Mouse (Mus musculus): ENCODE data around the gene Rbbp8nl. TPM values are rescaled to one million over a fixed set of nuclear protein-coding genes. Genes with fewer than 3 reads are reported as not detected.

The Rbbp8nl gene
- polyA plus RNA-seq, 1 experiment = not detected

DNA sequence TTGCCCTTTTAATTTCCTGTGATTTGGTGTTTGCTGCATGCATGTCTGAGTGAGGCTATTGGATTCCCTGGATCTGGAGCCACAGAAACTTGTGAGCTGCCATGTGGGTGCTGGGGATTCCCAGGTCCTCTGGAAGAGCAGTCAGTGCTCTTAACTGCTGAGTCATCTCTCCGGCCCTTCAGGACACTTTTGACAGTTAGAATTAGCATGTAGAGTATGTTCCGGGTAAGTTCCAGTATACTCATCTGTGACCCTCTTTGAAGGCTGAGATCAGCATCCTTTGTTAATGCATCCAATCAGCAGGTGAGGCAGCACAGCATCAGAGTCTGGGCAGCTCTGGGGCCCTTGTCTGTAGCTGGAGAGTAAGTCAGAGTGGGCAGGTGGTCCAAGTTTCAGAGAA, 10.6 kb upstream of the Rbbp8nl start:
- Histone ChIP-seq H3K36me3 (ENCODE audit: control insufficient read depth, insufficient read depth) (no peaks in the 10 kb centered on the region), H3ac (ENCODE audit: control insufficient read depth, insufficient read length, low read depth) (no peak overlapping the region), H3K4me3 (ENCODE audit: insufficient read depth, poor library complexity, severe bottlenecking) (no peak overlapping the region), H3K79me3 (ENCODE audit: low read depth) (no peaks in the 10 kb centered on the region), H3K27me3 (ENCODE audit: control insufficient read depth, insufficient read depth, insufficient read length) (peaks cover 17% of the 10 kb centered on the region), H3K79me2 (ENCODE audit: control insufficient read depth, insufficient read depth) (no peaks in the 10 kb centered on the region)
- TF ChIP-seq CTCF (IDR thresholded peaks at IDR 0.05; ENCODE audit: control insufficient read depth, insufficient read depth, insufficient read length) (no peak), USF1 (IDR thresholded peaks at IDR 0.05; ENCODE audit: low read depth) (no peak), CEBPB (IDR thresholded peaks at IDR 0.05; ENCODE audit: low read depth) (no peak), MAX (IDR thresholded peaks at IDR 0.05) (no peak), FOSL1 (IDR thresholded peaks at IDR 0.05; ENCODE audit: insufficient read depth, low read length, poor library complexity, severe bottlenecking) (no peak), MYOD1 (IDR thresholded peaks at IDR 0.05; ENCODE audit: control insufficient read depth, insufficient read length, low read depth) (no peak), MYOG (IDR thresholded peaks at IDR 0.05; ENCODE audit: control insufficient read depth, extremely low read depth, insufficient read length) (no peak)

DNA sequence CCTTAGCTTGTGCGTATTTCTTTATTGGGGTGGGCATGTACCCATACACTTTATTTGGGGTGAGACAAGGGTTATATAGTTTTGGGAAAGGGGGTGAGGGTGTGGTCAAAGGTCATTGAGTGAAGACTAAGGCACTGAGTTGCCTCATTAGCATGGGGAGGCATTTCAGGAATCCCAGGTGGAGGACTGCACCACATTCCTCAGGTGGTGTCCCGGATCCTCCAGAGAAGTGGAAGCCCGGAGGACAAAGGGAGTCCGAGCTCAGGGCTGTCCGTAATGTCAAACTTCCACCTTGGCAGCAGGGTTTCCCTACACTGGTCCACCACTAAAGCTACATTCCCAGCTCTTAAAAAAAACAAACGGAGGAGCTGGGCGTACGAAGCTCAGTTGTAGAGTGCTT, 3.2 kb upstream of the Rbbp8nl start:
- Histone ChIP-seq H3K36me3 (ENCODE audit: control insufficient read depth, insufficient read depth) (no peaks in the 10 kb centered on the region), H3K4me3 (ENCODE audit: insufficient read depth, poor library complexity, severe bottlenecking) (no peak overlapping the region), H3K79me2 (ENCODE audit: control insufficient read depth, insufficient read depth) (no peaks in the 10 kb centered on the region), H3ac (ENCODE audit: control insufficient read depth, insufficient read length, low read depth) (no peak overlapping the region), H3K27me3 (ENCODE audit: control insufficient read depth, insufficient read depth, insufficient read length) (peaks cover 55% of the 10 kb centered on the region), H3K79me3 (ENCODE audit: low read depth) (no peaks in the 10 kb centered on the region)
- TF ChIP-seq CEBPB (IDR thresholded peaks at IDR 0.05; ENCODE audit: low read depth) = no peak
- TF ChIP-seq MYOD1 (IDR thresholded peaks at IDR 0.05; ENCODE audit: control insufficient read depth, insufficient read length, low read depth) = no peak
- no peak for TF ChIP-seq FOSL1 (IDR thresholded peaks at IDR 0.05; ENCODE audit: insufficient read depth, low read length, poor library complexity, severe bottlenecking)
- no peak for TF ChIP-seq CTCF (IDR thresholded peaks at IDR 0.05; ENCODE audit: control insufficient read depth, insufficient read depth, insufficient read length)
- TF ChIP-seq MYOG (IDR thresholded peaks at IDR 0.05; ENCODE audit: control insufficient read depth, extremely low read depth, insufficient read length) = no peak
- no peak for TF ChIP-seq MAX (IDR thresholded peaks at IDR 0.05)
- no peak for TF ChIP-seq USF1 (IDR thresholded peaks at IDR 0.05; ENCODE audit: low read depth)

DNA sequence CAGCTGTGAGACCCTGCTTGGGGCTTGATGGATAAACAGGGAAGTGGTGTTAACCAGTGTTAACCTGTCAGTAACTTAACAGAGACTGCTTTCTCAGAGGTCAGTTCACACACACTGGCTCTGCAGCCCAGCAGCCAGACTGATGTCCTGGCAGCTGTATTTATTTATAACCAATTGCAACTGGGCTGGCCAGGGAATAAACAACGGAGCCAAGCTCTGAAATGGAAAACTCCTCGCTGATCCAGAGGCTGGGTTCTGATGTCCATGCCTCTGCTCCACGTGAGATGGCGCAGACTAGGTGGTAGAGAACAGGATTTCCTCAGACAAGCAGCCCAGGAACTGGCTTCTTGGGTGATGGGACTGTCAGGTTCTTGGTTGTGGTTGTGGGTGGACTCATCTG, 2.3 kb upstream of the Rbbp8nl start:
- TF ChIP-seq USF1 (IDR thresholded peaks at IDR 0.05; ENCODE audit: low read depth) (no peak), MAX (IDR thresholded peaks at IDR 0.05) (no peak), FOSL1 (IDR thresholded peaks at IDR 0.05; ENCODE audit: insufficient read depth, low read length, poor library complexity, severe bottlenecking) (no peak), CTCF (IDR thresholded peaks at IDR 0.05; ENCODE audit: control insufficient read depth, insufficient read depth, insufficient read length) (no peak), CEBPB (IDR thresholded peaks at IDR 0.05; ENCODE audit: low read depth) (no peak), MYOG (IDR thresholded peaks at IDR 0.05; ENCODE audit: control insufficient read depth, extremely low read depth, insufficient read length) (no peak), MYOD1 (IDR thresholded peaks at IDR 0.05; ENCODE audit: control insufficient read depth, insufficient read length, low read depth) (no peak)
- H3K79me2 ChIP-seq (ENCODE audit: control insufficient read depth, insufficient read depth) = no peaks in the 10 kb centered on the region
- no peak overlapping the region for H3K4me3 ChIP-seq (ENCODE audit: insufficient read depth, poor library complexity, severe bottlenecking)
- peaks cover 61% of the 10 kb centered on the region for H3K27me3 ChIP-seq (ENCODE audit: control insufficient read depth, insufficient read depth, insufficient read length)
- no peaks in the 10 kb centered on the region for H3K36me3 ChIP-seq (ENCODE audit: control insufficient read depth, insufficient read depth)
- no peaks in the 10 kb centered on the region for H3K79me3 ChIP-seq (ENCODE audit: low read depth)
- no peak overlapping the region for H3ac ChIP-seq (ENCODE audit: control insufficient read depth, insufficient read length, low read depth)

DNA sequence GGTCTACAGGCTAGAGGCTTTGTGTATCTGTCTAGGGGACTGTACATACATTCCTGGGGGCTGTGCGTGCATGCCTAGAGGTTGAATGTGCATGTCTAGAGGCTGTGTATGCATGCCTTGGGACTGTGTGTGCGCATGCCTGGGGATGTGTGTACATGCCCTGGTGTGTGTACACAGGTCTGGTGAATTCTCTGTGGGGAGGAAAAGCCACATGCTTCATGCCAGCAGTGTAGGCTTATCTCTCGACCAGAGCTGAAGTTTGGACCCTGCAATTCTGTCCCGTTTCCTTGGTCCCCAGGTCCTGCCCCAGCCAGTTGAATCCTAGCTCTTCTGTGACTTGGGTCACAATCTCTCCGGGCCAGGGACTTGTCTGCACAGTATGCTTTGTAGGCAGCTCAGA, 1.9 kb upstream of the Rbbp8nl start:
- Histone ChIP-seq H3K4me3 (ENCODE audit: insufficient read depth, poor library complexity, severe bottlenecking) (no peak overlapping the region), H3ac (ENCODE audit: control insufficient read depth, insufficient read length, low read depth) (no peak overlapping the region), H3K36me3 (ENCODE audit: control insufficient read depth, insufficient read depth) (no peaks in the 10 kb centered on the region), H3K79me2 (ENCODE audit: control insufficient read depth, insufficient read depth) (no peaks in the 10 kb centered on the region), H3K79me3 (ENCODE audit: low read depth) (no peaks in the 10 kb centered on the region), H3K27me3 (ENCODE audit: control insufficient read depth, insufficient read depth, insufficient read length) (peaks cover 66% of the 10 kb centered on the region)
- TF ChIP-seq MYOD1 (IDR thresholded peaks at IDR 0.05; ENCODE audit: control insufficient read depth, insufficient read length, low read depth) = no peak
- no peak for TF ChIP-seq USF1 (IDR thresholded peaks at IDR 0.05; ENCODE audit: low read depth)
- TF ChIP-seq CEBPB (IDR thresholded peaks at IDR 0.05; ENCODE audit: low read depth) = no peak
- TF ChIP-seq FOSL1 (IDR thresholded peaks at IDR 0.05; ENCODE audit: insufficient read depth, low read length, poor library complexity, severe bottlenecking) = no peak

DNA sequence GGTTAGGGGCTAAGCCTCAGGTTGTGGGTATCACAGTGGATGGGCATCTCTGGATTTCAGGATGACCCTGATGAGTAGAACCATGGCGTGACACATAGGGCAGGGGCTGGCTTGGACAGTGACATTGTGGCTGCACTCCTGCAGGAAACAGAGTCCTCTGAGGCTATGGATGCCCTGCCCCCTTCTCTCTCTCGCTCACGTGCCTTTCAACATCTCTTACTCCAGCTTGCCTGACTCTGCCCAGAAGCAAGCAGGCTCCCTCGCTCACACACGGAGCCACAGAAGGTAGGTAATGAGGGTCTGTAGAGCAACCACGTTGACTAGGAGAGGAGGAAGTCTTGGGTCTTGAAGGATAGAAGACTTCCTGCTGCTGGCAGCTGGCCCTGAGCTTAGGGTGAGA, 824 bp upstream of the Rbbp8nl start:
- Histone ChIP-seq H3K4me3 (ENCODE audit: insufficient read depth, poor library complexity, severe bottlenecking) (no peak overlapping the region), H3K79me3 (ENCODE audit: low read depth) (no peaks in the 10 kb centered on the region), H3ac (ENCODE audit: control insufficient read depth, insufficient read length, low read depth) (no peak overlapping the region), H3K27me3 (ENCODE audit: control insufficient read depth, insufficient read depth, insufficient read length) (peaks cover 77% of the 10 kb centered on the region), H3K79me2 (ENCODE audit: control insufficient read depth, insufficient read depth) (no peaks in the 10 kb centered on the region), H3K36me3 (ENCODE audit: control insufficient read depth, insufficient read depth) (no peaks in the 10 kb centered on the region)
- TF ChIP-seq FOSL1 (IDR thresholded peaks at IDR 0.05; ENCODE audit: insufficient read depth, low read length, poor library complexity, severe bottlenecking) (no peak), CTCF (IDR thresholded peaks at IDR 0.05; ENCODE audit: control insufficient read depth, insufficient read depth, insufficient read length) (no peak), MYOD1 (IDR thresholded peaks at IDR 0.05; ENCODE audit: control insufficient read depth, insufficient read length, low read depth) (no peak), MAX (IDR thresholded peaks at IDR 0.05) (no peak)

DNA sequence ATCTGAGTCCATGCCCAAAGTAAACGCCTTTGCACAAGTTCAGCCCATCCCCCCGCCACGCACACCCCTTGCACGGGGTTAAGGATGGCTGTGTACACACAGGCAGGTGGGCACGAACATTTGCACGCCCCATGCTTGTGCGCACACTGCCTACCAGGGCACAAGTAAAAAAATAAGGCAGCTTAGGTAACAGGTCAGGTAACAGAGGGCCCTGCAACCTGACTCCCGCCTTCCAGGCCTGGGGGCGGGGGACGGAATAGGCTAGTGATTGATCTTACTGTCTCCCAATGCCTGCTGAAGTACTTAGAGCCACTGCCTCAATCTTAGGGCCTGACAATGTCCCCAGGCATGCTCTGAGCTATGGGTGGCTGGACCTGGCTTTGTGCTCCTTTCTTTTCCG, 713 bp downstream of the Rbbp8nl start:
- no peak overlapping the region for H3ac ChIP-seq (ENCODE audit: control insufficient read depth, insufficient read length, low read depth)
- no peaks in the 10 kb centered on the region for H3K79me2 ChIP-seq (ENCODE audit: control insufficient read depth, insufficient read depth)
- H3K27me3 ChIP-seq (ENCODE audit: control insufficient read depth, insufficient read depth, insufficient read length) = peaks cover 83% of the 10 kb centered on the region
- no peaks in the 10 kb centered on the region for H3K36me3 ChIP-seq (ENCODE audit: control insufficient read depth, insufficient read depth)
- H3K4me3 ChIP-seq (ENCODE audit: insufficient read depth, poor library complexity, severe bottlenecking) = no peak overlapping the region
- no peaks in the 10 kb centered on the region for H3K79me3 ChIP-seq (ENCODE audit: low read depth)
- TF ChIP-seq FOSL1 (IDR thresholded peaks at IDR 0.05; ENCODE audit: insufficient read depth, low read length, poor library complexity, severe bottlenecking) = no peak
